Mouse (Mus musculus): ENCODE measurements around the gene Clk1. TPM values are rescaled to one million over a fixed set of nuclear protein-coding genes. Genes with fewer than 3 reads are reported as not detected.

Gene Clk1
- 100 to 1,000 TPM in 1 of 2 experiments, 10 to 100 TPM in 1; 98.2 to 104 TPM for total RNA-seq (2021)

GRCm38 (mm10) chr1:58423371-58424248 is at the start of gene Clk1:
TSS of gene Clk1 (minus strand) at chr1:58424066.
- intact Hi-C loops (cut with DNase I) = no loop called here

DNA sequence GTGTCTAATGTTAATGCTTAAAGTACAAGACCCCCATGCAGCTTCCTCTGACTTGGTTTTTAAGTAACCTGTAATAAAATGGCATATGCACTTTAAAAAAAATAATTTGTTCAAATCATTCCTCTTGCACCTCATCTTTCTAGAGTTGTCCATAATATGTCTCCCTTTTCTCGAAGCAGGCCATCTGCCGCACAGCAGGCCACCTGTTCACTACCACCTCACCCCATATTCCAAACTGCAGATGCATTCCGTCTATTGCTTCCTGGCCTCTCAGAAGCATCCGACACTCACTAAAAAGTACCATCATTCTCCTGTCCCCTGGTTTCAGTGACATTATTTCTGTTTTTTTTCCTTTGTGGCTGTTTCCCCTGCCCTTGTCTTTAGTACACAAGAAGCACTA is 41.7 kb upstream of the Clk1 start:
- no peak for DNase-seq (ENCODE audit: extremely low spot score in 1 of 2, low spot score in 2 of 2)
- intact Hi-C loops (cut with DNase I) = no loop called here

More at GRCm38 (mm10) chr1:58423371-58424248, at the start of gene Clk1:
- DNase-seq (ENCODE audit: extremely low spot score in 1 of 2, low spot score in 2 of 2) = peak; percentile 95

DNA sequence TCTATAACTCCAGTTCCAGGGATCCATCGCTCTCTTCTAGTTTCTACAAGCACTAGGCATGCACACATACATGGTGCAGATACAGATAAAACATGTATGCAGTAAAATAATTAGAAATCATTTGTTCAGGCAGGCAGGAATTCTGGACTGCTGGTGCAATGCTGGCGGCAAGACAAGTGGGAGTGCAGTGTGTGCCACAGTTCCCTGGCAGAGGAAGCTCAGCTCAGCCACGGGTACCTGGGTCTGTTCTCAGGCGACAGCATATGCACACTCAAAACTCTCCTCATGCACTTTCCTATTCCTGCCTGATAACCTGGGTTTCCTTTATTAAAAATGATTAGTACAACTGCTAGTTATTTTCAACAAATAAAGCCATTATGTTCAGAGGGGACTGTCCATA is 41.2 kb upstream of the Clk1 start:
- DNase-seq (ENCODE audit: extremely low spot score in 1 of 2, low spot score in 2 of 2) = no peak
- intact Hi-C loops (cut with DNase I) = no loop called here

DNA sequence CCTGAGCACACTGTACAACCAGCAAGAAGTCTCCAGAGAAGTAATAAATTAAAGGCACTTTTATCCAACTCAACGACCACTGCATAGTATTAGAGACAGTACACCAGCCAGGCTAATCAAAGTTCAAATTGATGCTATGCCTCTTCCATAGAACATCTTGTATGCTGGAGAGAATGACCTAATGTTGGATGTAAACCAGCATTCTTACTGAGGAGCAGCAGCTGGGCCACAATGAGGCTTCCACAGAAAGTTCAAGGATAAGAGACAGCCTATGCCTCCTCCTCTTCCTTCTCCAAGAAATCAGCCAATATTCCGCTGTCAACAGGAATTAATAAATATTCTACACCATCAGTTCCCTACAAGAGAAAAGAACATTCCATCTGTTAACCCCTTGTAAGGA is 40.1 kb upstream of the Clk1 start:
- no peak for DNase-seq (ENCODE audit: extremely low spot score in 1 of 2, low spot score in 2 of 2)
- intact Hi-C loops (cut with DNase I) = no loop called here

- no peak for DNase-seq (ENCODE audit: extremely low spot score in 1 of 2, low spot score in 2 of 2)
- intact Hi-C loops (cut with DNase I) = no loop called here
Observed at GRCm38 (mm10) chr1:58460566-58460965, 36.7 kb upstream of the Clk1 start.

- intact Hi-C loops (cut with DNase I) = no loop called here
- DNase-seq (ENCODE audit: extremely low spot score in 1 of 2, low spot score in 2 of 2) = no peak
Observed at GRCm38 (mm10) chr1:58458867-58459266, 35.0 kb upstream of the Clk1 start.

DNA sequence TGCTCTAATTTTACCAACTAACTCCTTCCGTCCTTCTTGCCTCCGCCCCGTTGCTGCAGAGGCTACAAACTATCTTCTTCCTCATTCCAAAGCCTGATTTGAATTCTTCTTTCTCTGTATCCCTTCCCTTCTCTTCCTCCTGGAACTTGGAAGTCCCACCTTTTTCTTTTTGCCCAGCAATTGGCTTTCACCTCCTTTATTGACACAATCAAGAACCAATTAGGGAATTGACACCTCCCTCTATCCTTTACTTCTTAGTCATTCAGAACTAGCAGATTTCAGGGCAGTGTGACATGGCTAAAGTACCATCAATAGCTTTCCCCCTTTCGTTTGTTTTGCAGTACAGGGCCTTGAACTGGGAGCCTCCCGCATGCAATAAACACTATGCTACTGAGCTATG is 34.3 kb upstream of the Clk1 start:
- intact Hi-C loops (cut with DNase I) = no loop called here
- DNase-seq (ENCODE audit: extremely low spot score in 1 of 2, low spot score in 2 of 2) = no peak

GRCm38 (mm10) chr1:58454316-58454715 is 30.4 kb upstream of the Clk1 start:
- intact Hi-C loops (cut with DNase I) = no loop called here
- DNase-seq (ENCODE audit: extremely low spot score in 1 of 2, low spot score in 2 of 2) = no peak

- DNase-seq (ENCODE audit: extremely low spot score in 1 of 2, low spot score in 2 of 2) = no peak
- intact Hi-C loops (cut with DNase I) = no loop called here
Observed at GRCm38 (mm10) chr1:58448396-58448795, 24.5 kb upstream of the Clk1 start.

DNA sequence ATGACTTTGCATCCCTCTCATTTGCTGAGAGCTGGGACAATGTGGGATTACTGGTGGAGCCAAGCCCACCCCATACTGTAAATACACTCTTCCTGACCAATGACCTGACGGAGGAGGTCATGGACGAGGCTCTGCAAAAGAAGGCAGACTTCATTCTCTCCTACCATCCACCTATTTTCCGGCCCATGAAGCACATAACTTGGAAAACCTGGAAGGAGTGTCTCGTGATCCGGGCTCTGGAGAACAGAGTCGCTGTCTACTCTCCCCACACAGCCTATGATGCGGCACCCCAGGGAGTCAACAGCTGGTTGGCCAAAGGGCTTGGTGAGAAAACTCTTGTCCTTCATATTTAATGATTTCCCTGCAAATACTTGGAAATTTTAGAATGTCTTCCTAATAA is 23.9 kb upstream of the Clk1 start:
- no peak for DNase-seq (ENCODE audit: extremely low spot score in 1 of 2, low spot score in 2 of 2)
- intact Hi-C loops (cut with DNase I) = no loop called here

GRCm38 (mm10) chr1:58445861-58446260 is 22.0 kb upstream of the Clk1 start:
- no peak for DNase-seq (ENCODE audit: extremely low spot score in 1 of 2, low spot score in 2 of 2)
- intact Hi-C loops (cut with DNase I) = no loop called here

DNA sequence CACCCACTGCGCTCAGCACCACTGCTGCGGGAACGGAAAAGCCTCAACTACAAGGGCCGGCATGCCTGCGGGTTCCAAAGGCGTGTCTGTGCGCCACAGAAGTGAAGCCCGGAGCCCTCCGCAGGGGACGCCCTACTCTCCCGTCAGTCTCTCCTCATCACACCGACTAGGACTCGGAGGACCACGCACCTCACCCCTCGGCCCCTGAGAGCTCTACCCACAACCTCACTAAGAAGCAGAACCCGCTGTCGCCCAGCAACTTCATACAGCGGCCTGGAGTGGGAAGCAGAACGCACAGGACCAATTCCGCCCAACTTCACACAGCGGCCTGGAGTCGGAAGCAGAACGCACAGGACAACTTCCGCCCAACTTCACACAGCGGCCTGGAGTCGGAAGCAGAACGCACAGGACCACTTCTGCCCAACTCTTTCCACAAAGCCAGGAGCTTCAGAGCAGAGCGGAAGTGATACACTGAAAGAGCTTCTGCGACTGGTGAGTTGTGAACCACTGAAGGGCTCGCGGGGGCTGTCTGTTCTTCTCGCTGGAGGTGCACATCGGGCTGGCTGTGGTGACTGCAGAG is 21.4 kb upstream of the Clk1 start, which contains the start of the genes Nif3l1 and Ppil3:
Nif3l1 (plus strand) TSS at position 9 of the 580 bp plus-strand sequence.
Ppil3 (minus strand) TSS at position 344 of the 580 bp plus-strand sequence.
- peak; percentile 88 to 91 for DNase-seq (ENCODE audit: extremely low spot score in 1 of 2, low spot score in 2 of 2)
- intact Hi-C loops (cut with DNase I) = no loop called here

GRCm38 (mm10) chr1:58444691-58445090 is 20.8 kb upstream of the Clk1 start:
- intact Hi-C loops (cut with DNase I) = no loop called here
- no peak for DNase-seq (ENCODE audit: extremely low spot score in 1 of 2, low spot score in 2 of 2)

GRCm38 (mm10) chr1:58424551-58424950 is 685 bp upstream of the Clk1 start:
- intact Hi-C loops (cut with DNase I) = no loop called here

DNA sequence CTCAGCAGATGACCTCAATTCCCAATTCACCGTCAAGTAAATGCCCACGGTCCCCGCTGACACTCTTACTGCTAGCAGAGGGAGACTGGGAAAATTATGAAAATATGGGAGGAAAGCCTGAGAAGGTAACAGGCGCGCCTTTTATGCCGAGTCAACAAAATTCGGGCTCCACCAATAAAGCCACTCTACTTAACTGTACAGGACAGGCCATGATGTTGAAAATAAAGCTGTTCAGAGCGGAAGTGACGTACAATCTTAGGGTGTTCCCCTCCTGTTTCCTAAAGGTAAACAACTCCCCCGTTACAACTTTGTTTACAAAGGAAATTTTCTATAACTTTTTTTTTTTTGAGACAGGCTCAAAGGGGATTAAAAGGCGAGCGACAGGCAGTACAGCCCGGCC is 987 bp downstream of the Clk1 start:
- intact Hi-C loops (cut with DNase I) = no loop called here
- peak in 1 of 2 experiments; percentile 35 for DNase-seq (ENCODE audit: extremely low spot score in 1 of 2, low spot score in 2 of 2)

More at GRCm38 (mm10) chr1:58424551-58424950, 685 bp upstream of the Clk1 start:
- no peak for DNase-seq (ENCODE audit: extremely low spot score in 1 of 2, low spot score in 2 of 2)

- DNase-seq (ENCODE audit: extremely low spot score in 1 of 2, low spot score in 2 of 2) = no peak
- intact Hi-C loops (cut with DNase I) = no loop called here
Observed at GRCm38 (mm10) chr1:58420961-58421360, 2.9 kb downstream of the Clk1 start.

DNA sequence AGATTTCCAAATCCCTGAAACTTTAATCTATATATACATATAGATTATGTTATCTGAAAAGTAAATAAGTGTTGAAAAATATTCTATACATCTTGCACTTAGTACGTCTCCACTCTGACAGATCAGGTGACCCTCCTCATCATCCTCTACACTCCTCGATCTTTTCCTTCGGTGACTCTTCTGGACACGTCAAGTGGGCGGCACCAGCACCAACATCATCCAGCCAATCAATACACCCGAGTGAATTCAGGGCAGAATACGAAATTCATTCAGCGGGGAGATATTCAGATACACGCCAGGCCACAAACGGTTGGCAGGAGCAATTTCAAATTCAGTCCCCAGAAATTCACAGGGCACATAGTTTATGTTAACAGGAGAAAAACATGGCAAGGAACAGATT is 3.8 kb downstream of the Clk1 start:
- intact Hi-C loops (cut with DNase I) = no loop called here
- no peak for DNase-seq (ENCODE audit: extremely low spot score in 1 of 2, low spot score in 2 of 2)

- intact Hi-C loops (cut with DNase I) = no loop called here
- DNase-seq (ENCODE audit: extremely low spot score in 1 of 2, low spot score in 2 of 2) = no peak
Observed at GRCm38 (mm10) chr1:58416048-58416447, 7.8 kb downstream of the Clk1 start.

DNA sequence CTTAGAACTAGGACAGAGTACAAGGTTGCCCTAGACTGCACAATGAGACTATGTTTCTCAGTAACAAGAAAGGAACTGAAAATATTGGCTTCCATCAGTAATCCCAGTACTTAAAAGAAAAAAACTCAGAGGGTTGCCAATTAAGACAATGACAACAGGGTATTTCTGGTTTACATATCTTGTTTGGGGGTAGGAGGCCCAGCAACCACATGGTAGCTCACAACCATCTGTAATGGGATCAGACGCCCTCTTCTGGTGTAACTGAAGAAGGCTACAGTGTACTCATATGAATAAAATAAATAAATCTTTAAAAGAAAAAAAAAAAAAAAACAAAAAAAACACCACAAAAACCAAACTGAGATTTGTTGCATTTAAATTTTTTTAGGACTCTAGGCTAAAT is 8.4 kb downstream of the Clk1 start:
- no peak for DNase-seq (ENCODE audit: extremely low spot score in 1 of 2, low spot score in 2 of 2)
- intact Hi-C loops (cut with DNase I) = no loop called here

DNA sequence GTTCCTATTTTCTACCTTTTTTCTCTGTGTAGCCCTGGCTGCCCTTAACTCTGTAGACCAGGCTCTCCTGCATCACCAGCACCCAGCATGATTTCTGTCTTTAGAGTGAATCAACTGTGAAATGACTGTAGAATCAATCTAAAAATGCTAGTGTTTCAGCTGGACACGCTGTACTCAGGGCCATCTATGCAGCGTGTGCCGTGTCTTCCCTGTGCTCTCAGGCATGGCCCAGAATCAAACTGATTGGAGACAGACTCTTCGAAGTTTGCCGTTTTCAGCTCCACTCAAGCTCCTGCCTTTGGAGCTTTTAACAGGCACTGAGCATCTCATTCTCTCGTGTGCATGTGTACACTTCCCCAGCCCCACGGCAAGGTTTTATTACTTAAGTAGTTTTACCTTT is 13.1 kb downstream of the Clk1 start:
- intact Hi-C loops (cut with DNase I) = no loop called here
- no peak for DNase-seq (ENCODE audit: extremely low spot score in 1 of 2, low spot score in 2 of 2)
